Mouse (Mus musculus) limb, embryonic 12.5 days (tissue): ENCODE results near the gene Prkce. TPM values are rescaled to one million over a fixed set of nuclear protein-coding genes. Genes with fewer than 3 reads are reported as not detected.

Experiments used
- ATAC-seq: fragments of 200-750 bp; cut with Nextera tagmentation; 2 replicates; pipeline ENCODE4 v1.8.0; 2017; ENCODE audit warnings: low read depth, moderate TSS enrichment; ENCODE audit not compliant: insufficient number of reproducible peaks, insufficient read depth, low FRiP score, low TSS enrichment
- H3K27ac ChIP-seq: fragments of 300-500 bp; sonication (generic); 2 replicates; pipeline ENCODE4 v1.5.1; 2016; ENCODE audit warnings: mild to moderate bottlenecking, moderate library complexity
- H3K27me3 ChIP-seq: fragments of 300-500 bp; sonication (generic); 2 replicates; pipeline ENCODE4 v1.6.1; 2016; ENCODE audit warnings: mild to moderate bottlenecking, moderate library complexity
- H3K36me3 ChIP-seq: fragments of 300-500 bp; sonication (generic); 2 replicates; pipeline ENCODE4 v1.6.1; 2016; ENCODE audit warnings: mild to moderate bottlenecking, moderate library complexity
- H3K4me1 ChIP-seq: fragments of 300-500 bp; sonication (generic); replicated peaks from 2 replicates; pipeline ENCODE4 v1.6.1; 2016
- H3K4me2 ChIP-seq: fragments of 300-500 bp; sonication (generic); 2 replicates; pipeline ENCODE4 v1.6.1; 2016; ENCODE audit warnings: mild to moderate bottlenecking, moderate library complexity
- H3K4me3 ChIP-seq: fragments of 300-500 bp; sonication (generic); replicated peaks from 2 replicates; pipeline ENCODE4 v1.5.1; 2016; ENCODE audit warnings: mild to moderate bottlenecking
- H3K9ac ChIP-seq: fragments of 300-500 bp; sonication (generic); replicated peaks from 2 replicates; pipeline ENCODE4 v1.6.1; 2016; ENCODE audit warnings: mild to moderate bottlenecking, moderate library complexity
- H3K9me3 ChIP-seq: fragments of 300-500 bp; sonication (generic); 2 replicates; pipeline ENCODE4 v1.6.1; 2016; ENCODE audit warnings: mild to moderate bottlenecking, moderate library complexity
- WGBS: fragments of 180-500 bp; shearing (Covaris S2); methylation state at CpG from one replicate; pipeline ENCODE4 v1.1.7; 2016; 5-methylcytosine and 5-hydroxymethylcytosine counted together
- polyA plus RNA-seq: library from polyadenylated mRNA; unstranded; fragments of >200 nt; fragmentation: Nextera tagmentation; extraction: Ambion mirVana; gene quantifications from 2 replicates; pipeline ENCODE4 v1.2.1, GENCODE M21; 2016

Prkce gene
- polyA plus RNA-seq, 1 experiment from 2014 or later = 7.7 TPM

DNA sequence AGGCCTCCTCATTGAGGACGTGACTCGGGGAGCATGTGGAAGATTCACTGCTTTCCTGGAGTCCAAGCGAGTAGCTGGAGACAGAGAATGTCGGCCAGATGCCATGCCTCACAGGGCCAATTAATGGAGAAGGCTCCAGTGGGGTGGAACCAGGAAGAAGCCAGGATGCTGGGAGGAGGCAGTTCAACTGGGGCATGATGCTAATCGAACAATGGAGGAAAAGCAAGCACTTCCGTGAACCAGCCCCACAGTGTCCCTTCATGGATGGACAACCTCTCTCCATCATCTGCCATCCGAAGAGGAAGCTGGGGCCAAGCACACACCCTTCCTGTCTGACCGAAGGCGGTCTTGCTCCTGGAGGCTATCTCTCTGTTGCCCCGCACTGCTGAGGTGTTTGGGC lies 381.5 kb downstream of the Prkce start:
- Histone ChIP-seq H3K4me2 (no peak overlapping the region), H3K27ac (no peak overlapping the region), H3K36me3 (no peaks in the 10 kb centered on the region), H3K9me3 (no peaks in the 10 kb centered on the region), H3K9ac (no peak overlapping the region), H3K4me1 (no peaks in the 10 kb centered on the region), H3K27me3 (no peaks in the 10 kb centered on the region), H3K4me3 (no peak overlapping the region)
- WGBS = 94% methylated on average over 10 of the region's 10 CpGs
- no peak for ATAC-seq

DNA sequence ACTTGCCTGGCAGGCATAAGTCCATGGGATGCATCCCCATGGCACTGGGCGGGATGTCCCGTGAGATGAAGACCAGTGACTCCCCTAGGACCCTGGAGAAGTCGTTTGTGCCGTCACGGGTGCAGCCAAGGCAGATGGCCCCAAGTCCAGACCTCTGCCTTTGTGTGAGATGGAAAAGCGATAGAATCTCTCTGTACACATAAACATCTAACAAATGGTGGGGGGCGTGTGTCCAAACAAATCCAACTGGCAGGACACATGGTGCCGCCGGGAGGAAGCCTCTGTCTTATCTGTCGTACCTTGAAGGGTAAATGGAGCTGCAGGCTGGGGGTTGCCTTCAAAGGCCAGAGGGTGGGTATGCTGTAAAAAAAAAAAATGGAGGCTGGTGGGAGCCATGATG lies 384.0 kb downstream of the Prkce start:
- no peaks in the 10 kb centered on the region for H3K4me1 ChIP-seq
- no peaks in the 10 kb centered on the region for H3K9me3 ChIP-seq
- no peak overlapping the region for H3K4me2 ChIP-seq
- H3K4me3 ChIP-seq = no peak overlapping the region
- WGBS = 86% methylated on average over 10 of the region's 10 CpGs
- no peak overlapping the region for H3K9ac ChIP-seq
- no peak for ATAC-seq
- no peak overlapping the region for H3K27ac ChIP-seq
- no peaks in the 10 kb centered on the region for H3K27me3 ChIP-seq
- H3K36me3 ChIP-seq = no peaks in the 10 kb centered on the region

DNA sequence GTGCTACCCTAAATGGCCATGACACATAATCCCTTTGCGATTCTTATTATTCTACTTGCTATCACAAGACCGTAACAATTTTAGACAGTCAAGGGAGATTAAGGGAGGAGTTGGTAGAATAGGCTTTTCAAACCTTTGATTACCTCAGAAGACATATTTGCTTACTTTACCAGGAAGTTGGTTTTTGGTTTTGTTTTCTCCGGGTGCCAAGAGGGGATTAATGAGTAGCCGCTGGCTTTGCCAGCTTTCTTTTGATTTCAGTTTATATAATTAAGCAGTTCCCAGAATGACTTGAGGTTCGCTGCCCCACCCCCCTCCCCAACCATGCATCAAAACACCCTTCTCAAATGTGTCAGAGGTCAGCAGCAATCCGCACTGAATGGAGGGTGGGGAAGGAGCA lies 384.4 kb downstream of the Prkce start:
- ATAC-seq = no peak
- Histone ChIP-seq H3K4me3 (no peak overlapping the region), H3K27ac (no peak overlapping the region), H3K27me3 (no peaks in the 10 kb centered on the region), H3K9ac (no peak overlapping the region), H3K4me1 (no peaks in the 10 kb centered on the region), H3K36me3 (no peaks in the 10 kb centered on the region), H3K4me2 (no peak overlapping the region), H3K9me3 (no peaks in the 10 kb centered on the region)
- 89% methylated on average over 6 of the region's 6 CpGs for WGBS

DNA sequence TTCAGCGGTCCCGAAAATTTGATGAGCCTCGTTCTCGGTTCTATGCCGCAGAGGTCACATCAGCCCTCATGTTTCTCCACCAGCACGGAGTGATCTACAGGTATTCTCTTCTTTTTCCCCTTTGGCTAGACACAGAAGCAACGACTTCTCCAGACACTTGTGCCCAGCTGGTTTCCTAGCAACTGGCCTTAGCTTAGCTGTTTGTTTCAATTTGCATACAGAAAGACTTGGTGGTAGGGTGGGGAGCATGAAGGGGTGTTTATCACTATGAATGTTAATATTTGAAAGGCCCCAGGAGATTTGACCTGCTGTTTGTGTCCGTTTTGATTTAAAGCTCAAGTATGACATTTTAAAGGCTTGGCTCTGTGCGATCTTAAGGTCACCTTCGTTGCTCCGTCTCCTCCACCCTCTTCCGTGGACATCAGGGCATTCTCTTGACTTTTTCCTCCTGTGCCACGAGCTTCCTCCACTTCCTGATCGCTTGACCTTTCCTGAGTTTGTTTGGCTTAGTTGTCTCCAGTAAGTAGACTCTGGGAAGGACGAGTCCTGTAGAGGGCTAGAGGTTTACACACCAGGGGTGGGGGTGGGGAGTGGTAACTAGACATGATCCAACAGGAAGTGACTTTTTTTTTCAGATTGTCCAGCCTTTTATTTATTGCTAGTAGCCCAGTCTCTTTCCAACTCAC lies 391.8 kb downstream of the Prkce start:
- no peak for ATAC-seq
- no peak overlapping the region for H3K4me2 ChIP-seq

DNA sequence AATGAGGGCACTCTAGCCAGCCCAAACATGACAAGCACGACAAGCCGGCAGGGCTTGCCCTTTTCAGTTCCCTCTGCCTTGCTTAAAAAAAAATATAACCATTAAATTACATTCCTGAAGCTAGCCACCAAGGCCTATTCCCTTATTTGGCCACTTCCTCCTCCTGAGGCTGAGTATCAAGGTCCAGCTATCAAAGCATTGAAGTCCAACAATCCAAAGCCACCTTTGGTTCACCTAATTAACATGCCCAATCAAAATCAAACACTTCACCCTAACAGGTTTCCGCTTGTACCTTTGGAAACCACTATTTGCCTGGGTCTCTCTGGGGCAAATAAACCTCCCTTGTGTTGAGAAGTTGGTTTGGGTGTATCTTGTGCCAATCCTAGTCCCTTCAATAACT lies 392.9 kb downstream of the Prkce start:
- Histone ChIP-seq H3K9ac (no peak overlapping the region), H3K27ac (no peak overlapping the region), H3K27me3 (no peaks in the 10 kb centered on the region), H3K4me2 (no peak overlapping the region), H3K4me3 (no peak overlapping the region), H3K9me3 (no peaks in the 10 kb centered on the region), H3K36me3 (no peaks in the 10 kb centered on the region), H3K4me1 (0 out of 2 replicates have a peak, but pooled peaks cover 7% of the 10 kb centered on the region)
- 82% methylated on average over 3 of the region's 3 CpGs for WGBS
- ATAC-seq = no peak

More for the DNA sequence above, 391.8 kb downstream of the Prkce start:
- 0 out of 2 replicates have a peak, but pooled peaks cover 7% of the 10 kb centered on the region for H3K4me1 ChIP-seq
- no peak overlapping the region for H3K4me3 ChIP-seq
- no peaks in the 10 kb centered on the region for H3K27me3 ChIP-seq
- WGBS = 79% methylated on average over 15 of the region's 15 CpGs
- no peak overlapping the region for H3K9ac ChIP-seq
- H3K36me3 ChIP-seq = no peaks in the 10 kb centered on the region
- H3K27ac ChIP-seq = no peak overlapping the region
- no peaks in the 10 kb centered on the region for H3K9me3 ChIP-seq

DNA sequence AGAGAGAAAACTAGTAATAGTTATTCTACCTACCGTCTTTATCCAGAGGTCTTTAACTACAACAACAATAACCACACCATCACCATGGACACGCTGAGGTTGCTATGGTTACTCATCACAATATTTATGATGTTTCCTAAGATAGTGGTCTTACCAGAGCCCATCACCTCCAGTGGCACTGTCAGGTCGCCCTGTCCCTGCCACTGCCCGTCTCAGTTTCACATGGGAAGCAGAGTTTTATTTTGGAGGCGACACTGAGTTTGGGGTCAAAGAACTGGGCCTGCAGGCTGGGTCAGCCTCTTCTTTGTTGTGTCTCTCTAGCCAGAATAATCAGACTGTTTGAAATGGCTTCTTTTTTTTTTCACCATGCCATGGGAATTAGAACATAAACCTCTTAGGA lies 402.9 kb downstream of the Prkce start:
- H3K27ac ChIP-seq = no peak overlapping the region
- H3K9ac ChIP-seq = no peak overlapping the region
- H3K4me1 ChIP-seq = no peaks in the 10 kb centered on the region
- no peaks in the 10 kb centered on the region for H3K9me3 ChIP-seq
- no peak overlapping the region for H3K4me3 ChIP-seq
- no peaks in the 10 kb centered on the region for H3K27me3 ChIP-seq
- no peak overlapping the region for H3K4me2 ChIP-seq
- ATAC-seq = no peak
- H3K36me3 ChIP-seq = no peaks in the 10 kb centered on the region
- 91% methylated on average over 5 of the region's 5 CpGs for WGBS

DNA sequence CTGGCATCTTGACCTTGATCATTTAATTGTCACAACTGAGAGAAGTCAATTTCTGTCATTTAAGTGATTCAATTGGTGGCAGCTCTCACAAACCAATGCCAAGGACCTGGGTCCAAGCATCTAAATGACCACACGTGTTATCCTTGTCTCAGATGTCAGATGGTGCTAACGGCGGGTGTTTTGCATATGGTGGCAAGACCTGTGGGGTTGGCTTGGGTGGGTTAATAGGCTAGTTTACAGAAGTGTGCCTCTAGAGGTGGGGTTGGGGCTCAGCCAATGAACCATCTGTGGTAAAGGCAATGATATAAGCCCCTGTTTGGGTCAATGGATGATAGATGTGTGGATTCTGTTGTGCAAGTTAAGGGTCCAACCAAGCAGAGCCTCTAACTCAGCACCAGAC lies 403.7 kb downstream of the Prkce start:
- H3K27ac ChIP-seq = no peak overlapping the region
- WGBS = 90% methylated on average over 3 of the region's 3 CpGs
- no peak overlapping the region for H3K9ac ChIP-seq
- H3K4me3 ChIP-seq = no peak overlapping the region
- H3K4me2 ChIP-seq = no peak overlapping the region
- ATAC-seq = no peak
- H3K4me1 ChIP-seq = no peaks in the 10 kb centered on the region
- no peaks in the 10 kb centered on the region for H3K27me3 ChIP-seq
- H3K36me3 ChIP-seq = no peaks in the 10 kb centered on the region
- no peaks in the 10 kb centered on the region for H3K9me3 ChIP-seq

DNA sequence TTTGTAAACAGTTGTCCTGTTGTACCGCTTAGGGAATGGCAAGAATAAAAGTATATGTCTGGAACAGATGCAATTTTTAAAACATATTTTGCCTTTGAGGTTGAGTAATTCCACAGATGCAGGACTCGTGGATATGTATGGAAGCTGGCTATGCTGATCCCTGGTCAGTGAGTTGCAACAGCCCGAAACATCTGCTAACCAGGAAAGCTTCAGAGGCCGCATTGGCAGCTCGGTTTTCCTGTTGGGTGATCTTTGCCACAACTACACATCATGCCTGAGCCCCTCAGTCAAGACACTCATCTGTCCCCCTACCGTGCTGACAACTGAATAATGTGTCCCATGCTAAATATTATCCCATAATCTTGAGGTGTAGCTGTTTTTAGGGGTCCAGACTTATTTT lies 404.6 kb downstream of the Prkce start:
- WGBS = 67% methylated on average over 6 of the region's 6 CpGs
- H3K27me3 ChIP-seq = no peaks in the 10 kb centered on the region

DNA sequence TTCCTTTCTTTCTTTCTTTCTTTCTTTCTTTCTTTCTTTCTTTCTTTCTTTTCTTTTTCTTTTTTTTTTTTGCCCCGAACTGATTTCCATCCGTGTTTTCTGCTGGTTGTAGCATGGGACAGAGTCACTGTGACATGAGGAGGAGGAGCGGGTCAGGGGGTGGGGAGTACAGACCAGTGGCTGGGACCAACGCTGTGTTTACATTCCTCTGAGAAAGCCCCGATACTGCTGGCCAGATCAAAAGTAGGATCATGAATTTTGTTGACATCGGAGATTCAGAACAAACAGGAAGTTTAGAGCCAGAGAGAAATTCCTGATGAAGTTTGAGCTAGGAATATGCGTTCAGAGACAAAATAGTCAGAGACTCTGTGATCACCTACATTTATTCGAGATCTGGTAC lies 405.0 kb downstream of the Prkce start:
- H3K9me3 ChIP-seq = no peaks in the 10 kb centered on the region
- H3K27ac ChIP-seq = no peak overlapping the region
- no peaks in the 10 kb centered on the region for H3K4me1 ChIP-seq
- H3K4me2 ChIP-seq = no peak overlapping the region
- no peak overlapping the region for H3K9ac ChIP-seq
- no peak for ATAC-seq
- no peaks in the 10 kb centered on the region for H3K27me3 ChIP-seq
- H3K4me3 ChIP-seq = no peak overlapping the region
- H3K36me3 ChIP-seq = no peaks in the 10 kb centered on the region
- 48% methylated on average over 8 of the region's 8 CpGs for WGBS

More for the DNA sequence above, 404.6 kb downstream of the Prkce start:
- Histone ChIP-seq H3K4me2 (no peak overlapping the region), H3K9ac (no peak overlapping the region), H3K4me3 (no peak overlapping the region), H3K36me3 (no peaks in the 10 kb centered on the region), H3K27ac (no peak overlapping the region), H3K4me1 (no peaks in the 10 kb centered on the region), H3K9me3 (no peaks in the 10 kb centered on the region)
- ATAC-seq = no peak

DNA sequence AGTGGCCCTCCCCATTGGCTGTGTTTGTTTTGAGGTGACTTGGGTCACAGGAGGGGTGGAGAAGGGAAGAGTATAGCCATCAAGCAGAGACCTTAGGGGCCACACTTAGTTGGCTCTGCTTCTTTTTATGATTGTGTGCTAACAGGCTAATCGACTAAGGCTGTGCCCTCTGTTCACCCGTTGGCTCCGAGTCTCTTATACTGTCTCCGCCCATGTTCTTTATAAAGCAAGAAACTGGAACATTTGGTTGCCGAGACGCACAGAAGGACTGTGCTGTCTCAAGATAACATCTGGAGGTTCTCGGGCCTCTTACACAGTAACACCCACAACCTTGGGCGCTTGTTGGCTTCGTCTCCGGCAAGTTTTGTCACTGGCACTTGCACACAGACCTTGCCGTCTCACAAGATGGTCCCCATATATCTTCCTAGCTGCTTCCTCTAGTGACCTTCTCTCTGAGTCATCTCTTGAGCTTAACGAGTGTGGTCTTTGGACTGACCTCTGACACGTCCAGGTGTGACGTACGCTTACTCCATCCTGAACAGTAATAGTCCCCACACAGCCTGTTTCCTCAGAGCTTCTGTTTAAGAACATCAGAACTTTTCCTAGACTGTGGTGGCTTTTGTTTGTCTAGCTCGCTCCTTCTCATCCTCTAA lies 406.1 kb downstream of the Prkce start:
- no peaks in the 10 kb centered on the region for H3K4me1 ChIP-seq
- ATAC-seq = no peak
- no peaks in the 10 kb centered on the region for H3K36me3 ChIP-seq
- H3K9ac ChIP-seq = no peak overlapping the region
- no peak overlapping the region for H3K4me2 ChIP-seq
- no peaks in the 10 kb centered on the region for H3K27me3 ChIP-seq
- H3K4me3 ChIP-seq = no peak overlapping the region
- H3K27ac ChIP-seq = no peak overlapping the region
- H3K9me3 ChIP-seq = no peaks in the 10 kb centered on the region
- 70% methylated on average over 16 of the region's 16 CpGs for WGBS

DNA sequence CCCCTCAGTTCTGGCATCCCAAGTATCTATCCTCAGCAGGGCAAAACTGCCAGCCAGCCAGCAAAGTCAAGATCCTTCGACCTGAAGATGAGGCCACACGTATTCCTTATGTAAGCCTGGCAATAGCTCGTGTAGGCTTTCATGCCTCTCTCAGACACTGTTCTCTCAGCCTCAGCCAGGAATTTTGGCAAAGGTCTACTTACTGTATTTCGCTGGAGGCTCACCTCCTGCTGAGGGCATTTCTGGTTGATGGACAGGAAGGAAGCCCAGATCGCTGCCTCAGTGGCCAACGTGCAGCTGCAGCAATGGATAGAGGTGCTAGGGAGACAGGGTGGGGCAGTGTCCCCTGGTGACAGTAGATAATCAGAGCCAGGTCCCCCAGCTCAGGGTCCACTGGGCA lies 413.1 kb downstream of the Prkce start:
- Histone ChIP-seq H3K36me3 (no peaks in the 10 kb centered on the region), H3K4me3 (no peak overlapping the region), H3K27me3 (no peaks in the 10 kb centered on the region), H3K4me2 (no peak overlapping the region), H3K9me3 (no peaks in the 10 kb centered on the region), H3K27ac (no peak overlapping the region), H3K4me1 (0 out of 2 replicates have a peak, but pooled peaks cover 3% of the 10 kb centered on the region), H3K9ac (no peak overlapping the region)
- WGBS = 82% methylated on average over 6 of the region's 6 CpGs
- ATAC-seq = no peak

DNA sequence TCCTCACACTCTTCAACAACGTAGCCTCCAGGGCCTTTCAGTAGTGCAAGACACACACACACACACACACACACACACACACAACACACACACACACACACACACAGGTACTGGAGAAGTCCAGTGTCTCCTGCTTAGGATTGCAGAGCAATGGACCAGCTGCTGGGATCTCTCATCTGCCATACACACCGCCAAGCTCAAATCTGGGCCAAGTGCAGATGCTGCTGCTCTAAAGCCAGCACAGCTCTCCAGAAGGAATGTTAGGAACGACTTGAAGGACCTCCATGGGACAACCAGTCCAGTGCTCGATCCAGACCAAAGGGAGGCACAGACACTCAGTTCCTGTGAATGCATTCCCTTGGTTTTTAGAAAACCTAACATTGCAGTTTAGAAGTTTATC lies 414.8 kb downstream of the Prkce start:
- ATAC-seq = no peak

More for the DNA sequence above, 414.8 kb downstream of the Prkce start:
- no peak overlapping the region for H3K4me2 ChIP-seq
- H3K4me1 ChIP-seq = 0 out of 2 replicates have a peak, but pooled peaks cover 4% of the 10 kb centered on the region
- no peak overlapping the region for H3K4me3 ChIP-seq
- no peak overlapping the region for H3K27ac ChIP-seq
- H3K27me3 ChIP-seq = no peaks in the 10 kb centered on the region
- H3K9ac ChIP-seq = no peak overlapping the region
- H3K36me3 ChIP-seq = no peaks in the 10 kb centered on the region
- no peaks in the 10 kb centered on the region for H3K9me3 ChIP-seq
- 65% methylated on average over 4 of the region's 4 CpGs for whole genome bisulfite sequencing
